Mouse (Mus musculus) E14TG2a.4 (cell line): ENCODE data around the gene Hist1h2bh.
A peak's percentile ranks its signal among the peaks of the same experiment; 100 is the strongest.
"Not testable (repeated sequence)": the region's sequence is repeated elsewhere in the genome, so short reads cannot be mapped to it uniquely, and the experiment has no call there.

Source experiments
- H3K27me3 ChIP-seq: 2 replicates; pipeline ENCODE4 v1.6.1; 2014; ENCODE audit warnings: low read length, control low read depth; ENCODE audit not compliant: insufficient read depth
- H3K36me3 ChIP-seq: 2 replicates; pipeline ENCODE4 v1.6.1; 2014; ENCODE audit warnings: low read length, control low read depth; ENCODE audit not compliant: insufficient read depth
- H3K4me1 ChIP-seq: replicated peaks from 2 replicates; pipeline ENCODE4 v1.6.1; 2014; ENCODE audit warnings: low read depth, low read length, control low read depth
- H3K4me3 ChIP-seq: replicated peaks from 2 replicates; pipeline ENCODE4 v1.5.1; 2014; ENCODE audit warnings: mild to moderate bottlenecking, low read length
- H3K9me3 ChIP-seq: 2 replicates; pipeline ENCODE4 v1.6.1; 2014; ENCODE audit warnings: low read length, control low read depth
- CTCF ChIP-seq: conservative IDR thresholded peaks from 2 replicates; pipeline ENCODE4 v1.5.1; 2014; ENCODE audit warnings: low read length
- NANOG ChIP-seq: IDR thresholded peaks from 2 replicates; pipeline ENCODE4 v1.6.1; 2014; ENCODE audit warnings: borderline replicate concordance, low read length, mixed read lengths
- POU5F1 ChIP-seq: IDR thresholded peaks from 2 replicates; pipeline ENCODE4 v1.6.1; 2014; ENCODE audit warnings: low read length, borderline replicate concordance

The Hist1h2bh gene

GRCm38 (mm10) chr13:23583387-23584068 lies 40.3 kb upstream of the Hist1h2bh start:
- Histone ChIP-seq H3K4me1 (peaks cover 53% of the 10 kb centered on the region), H3K9me3 (no peaks in the 10 kb centered on the region), H3K27me3 (no peaks in the 10 kb centered on the region), H3K4me3 (peak overlapping the region; percentile 80; the same call in 1 of the 2 replicates), H3K36me3 (no peaks in the 10 kb centered on the region)
- no peak for TF ChIP-seq NANOG
- no peak for TF ChIP-seq CTCF
- no peak for TF ChIP-seq POU5F1

DNA sequence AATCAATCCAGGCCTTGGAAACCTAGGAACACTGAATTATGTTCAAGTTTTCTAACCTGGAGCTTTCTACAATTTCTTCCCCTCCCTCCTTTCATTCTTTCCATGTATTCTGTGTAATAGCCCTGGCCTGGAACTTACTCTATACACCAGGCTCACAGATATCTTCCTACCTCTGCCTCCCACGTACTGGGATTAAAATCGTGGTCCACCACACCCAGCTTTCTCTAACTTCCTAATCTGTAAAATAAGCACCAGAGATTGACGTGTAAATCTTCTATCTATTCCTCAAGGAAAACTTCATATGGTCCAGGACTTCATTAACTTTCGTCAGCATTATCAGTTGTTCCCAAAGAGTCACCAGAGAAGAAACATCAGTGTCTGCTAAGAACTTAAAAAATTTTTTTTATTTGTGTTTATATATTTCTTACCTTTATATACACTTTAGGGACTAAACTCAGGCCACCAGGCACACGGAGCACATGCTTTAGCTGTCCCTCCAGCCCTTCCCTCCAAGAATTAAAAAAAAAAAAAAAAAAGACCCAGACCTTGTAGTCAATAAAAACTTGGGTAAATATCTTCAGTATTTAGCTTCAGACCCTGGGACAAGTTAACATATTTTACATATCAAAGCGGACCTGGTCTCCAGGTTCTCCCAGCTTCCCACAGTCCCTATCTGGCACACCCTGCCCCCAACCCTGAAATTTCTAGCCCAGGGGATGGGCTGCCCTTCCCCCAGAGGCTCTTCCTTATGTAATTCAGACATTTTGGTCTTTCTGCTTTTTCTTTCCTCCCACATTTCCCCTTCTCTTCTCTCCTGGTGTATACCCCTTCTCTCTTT lies 39.2 kb upstream of the Hist1h2bh start:
- TF ChIP-seq NANOG (no peak), POU5F1 (no peak), CTCF (no peak)
- no peaks in the 10 kb centered on the region for H3K36me3 ChIP-seq
- H3K4me1 ChIP-seq: peaks cover 45% of the 10 kb centered on the region
- no peaks in the 10 kb centered on the region for H3K27me3 ChIP-seq
- H3K9me3 ChIP-seq: no peaks in the 10 kb centered on the region
- H3K4me3 ChIP-seq: peak overlapping the region; percentile 80

DNA sequence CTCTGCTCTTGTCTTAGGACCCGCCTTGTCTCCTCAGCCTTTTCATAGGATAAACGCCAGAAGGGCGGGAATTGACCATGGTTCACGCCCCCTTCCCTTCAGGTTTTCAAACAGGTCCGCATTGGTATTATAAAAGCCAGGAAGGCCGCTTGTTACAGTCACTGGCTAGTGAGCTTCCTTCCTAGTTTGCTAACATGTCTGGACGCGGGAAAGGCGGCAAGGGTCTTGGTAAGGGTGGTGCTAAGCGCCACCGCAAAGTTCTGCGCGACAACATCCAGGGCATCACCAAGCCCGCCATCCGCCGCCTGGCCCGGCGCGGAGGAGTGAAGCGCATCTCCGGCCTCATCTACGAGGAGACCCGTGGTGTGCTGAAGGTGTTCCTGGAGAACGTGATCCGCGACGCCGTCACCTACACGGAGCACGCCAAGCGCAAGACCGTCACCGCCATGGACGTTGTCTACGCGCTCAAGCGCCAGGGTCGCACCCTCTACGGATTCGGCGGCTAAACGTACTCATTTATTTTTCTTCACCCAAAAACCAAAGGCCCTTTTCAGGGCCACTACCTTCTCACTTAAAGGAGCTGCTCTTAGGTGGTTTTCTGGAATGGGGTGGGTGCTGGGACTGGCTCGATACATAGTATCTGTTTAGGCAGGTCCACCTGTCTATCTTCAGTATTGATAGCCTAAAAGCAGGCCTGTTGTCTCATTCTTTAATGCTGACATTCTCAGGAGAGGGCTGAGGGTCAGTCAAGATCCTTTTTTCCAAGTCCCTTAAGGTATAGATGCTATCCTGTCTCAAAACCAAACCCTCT lies 38.4 kb upstream of the Hist1h2bh start, which contains the start of gene Hist1h4d:
Hist1h4d (plus strand) TSS at position 191 of the 811 bp plus-strand sequence.
- no peak for TF ChIP-seq POU5F1
- no peak for TF ChIP-seq NANOG
- no peak for TF ChIP-seq CTCF
- Histone ChIP-seq H3K9me3 (no peaks in the 10 kb centered on the region), H3K27me3 (no peaks in the 10 kb centered on the region), H3K4me1 (peaks cover 47% of the 10 kb centered on the region), H3K36me3 (no peaks in the 10 kb centered on the region), H3K4me3 (peak within 1 kb of the TSS; percentile 80)

DNA sequence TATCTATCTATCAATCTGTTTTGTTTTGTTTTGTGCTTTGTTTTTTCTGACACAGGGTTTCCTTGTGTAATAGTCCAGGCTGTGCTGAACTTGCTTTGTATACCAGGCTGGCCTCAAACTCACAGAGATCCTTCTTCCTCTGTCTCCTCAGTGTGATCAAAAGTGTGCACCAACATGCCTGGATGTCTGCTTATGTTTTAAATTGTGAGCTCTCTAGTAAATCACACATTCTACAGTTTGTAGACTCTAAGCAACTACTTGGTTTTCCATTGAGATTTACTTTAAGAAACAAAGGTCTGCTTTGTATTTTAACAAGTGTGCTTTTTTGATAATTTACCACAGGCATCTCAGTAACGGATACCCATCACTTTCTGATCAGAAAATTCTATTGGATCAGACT lies 34.6 kb upstream of the Hist1h2bh start:
- Histone ChIP-seq H3K9me3 (no peaks in the 10 kb centered on the region), H3K4me1 (peaks cover 33% of the 10 kb centered on the region), H3K36me3 (no peaks in the 10 kb centered on the region), H3K4me3 (no peak overlapping the region), H3K27me3 (no peaks in the 10 kb centered on the region)
- TF ChIP-seq POU5F1: no peak
- no peak for TF ChIP-seq CTCF
- TF ChIP-seq NANOG: no peak

GRCm38 (mm10) chr13:23576906-23577639 lies 33.9 kb upstream of the Hist1h2bh start:
- H3K4me3 ChIP-seq: peak overlapping the region; percentile 78
- no peaks in the 10 kb centered on the region for H3K27me3 ChIP-seq
- no peaks in the 10 kb centered on the region for H3K9me3 ChIP-seq
- H3K36me3 ChIP-seq: no peaks in the 10 kb centered on the region
- no peak for TF ChIP-seq CTCF
- TF ChIP-seq NANOG: no peak
- TF ChIP-seq POU5F1: no peak
- H3K4me1 ChIP-seq: peaks cover 34% of the 10 kb centered on the region

GRCm38 (mm10) chr13:23576351-23576881 lies 33.2 kb upstream of the Hist1h2bh start:
- H3K27me3 ChIP-seq: no peaks in the 10 kb centered on the region
- peak overlapping the region; percentile 78 for H3K4me3 ChIP-seq
- TF ChIP-seq CTCF: no peak
- TF ChIP-seq NANOG: no peak
- no peak for TF ChIP-seq POU5F1
- H3K4me1 ChIP-seq: peaks cover 34% of the 10 kb centered on the region
- H3K36me3 ChIP-seq: no peaks in the 10 kb centered on the region
- no peaks in the 10 kb centered on the region for H3K9me3 ChIP-seq

DNA sequence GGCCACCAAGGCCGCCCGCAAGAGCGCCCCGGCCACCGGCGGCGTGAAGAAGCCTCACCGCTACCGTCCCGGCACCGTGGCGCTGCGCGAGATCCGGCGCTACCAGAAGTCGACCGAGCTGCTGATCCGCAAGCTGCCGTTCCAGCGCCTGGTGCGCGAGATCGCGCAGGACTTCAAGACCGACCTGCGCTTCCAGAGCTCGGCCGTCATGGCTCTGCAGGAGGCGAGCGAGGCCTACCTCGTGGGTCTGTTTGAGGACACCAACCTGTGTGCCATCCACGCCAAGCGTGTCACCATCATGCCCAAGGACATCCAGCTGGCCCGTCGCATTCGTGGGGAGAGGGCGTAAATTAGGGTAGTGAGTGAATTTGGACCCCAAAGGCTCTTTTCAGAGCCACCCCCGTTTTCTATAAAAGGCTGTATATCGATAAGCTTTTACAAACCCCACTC lies 32.7 kb upstream of the Hist1h2bh start:
- H3K9me3 ChIP-seq, H3K36me3 ChIP-seq, H3K27me3 ChIP-seq: not testable (repeated sequence)
- H3K4me1 ChIP-seq: peaks cover 32% of the 10 kb centered on the region
- H3K4me3 ChIP-seq: peak overlapping the region; percentile 78
